Mouse (Mus musculus) heart, embryonic 14.5 days (tissue): ENCODE measurements around the gene Glra1. TPM values are rescaled to one million over a fixed set of nuclear protein-coding genes. Genes with fewer than 3 reads are reported as not detected.

ENCODE experiments used
- ATAC-seq: fragments of 200-750 bp; cut with Nextera tagmentation; 2 replicates; pipeline ENCODE4 v1.8.0; 2017; ENCODE audit warnings: low read depth, moderate TSS enrichment; ENCODE audit not compliant: insufficient number of reproducible peaks, insufficient read depth, low FRiP score
- H3K27ac ChIP-seq, 2 experiments: fragments of 200-500 bp in 1 of 2; fragments of 300-500 bp in 1 of 2; sonication (generic) in 1 of 2; replicated peaks in 1 of 2; 2 replicates each; pipeline ENCODE4 v1.5.1; 2012 to 2014; ENCODE audit warnings: low read depth in 2 of 2, low read length in 2 of 2, control low read depth in 1 of 2, mild to moderate bottlenecking in 1 of 2, mixed read lengths in 1 of 2; ENCODE audit not compliant: control insufficient read depth in 1 of 2, insufficient read depth in 1 of 2
- H3K27me3 ChIP-seq: fragments of 300-500 bp; sonication (generic); 2 replicates; pipeline ENCODE4 v1.6.1; 2014; ENCODE audit warnings: mild to moderate bottlenecking, low read length, control low read depth; ENCODE audit not compliant: control insufficient read depth, insufficient read depth
- H3K36me3 ChIP-seq: fragments of 300-500 bp; sonication (generic); 2 replicates; pipeline ENCODE4 v1.6.1; 2014; ENCODE audit warnings: mild to moderate bottlenecking, control low read depth, low read length, mixed read lengths; ENCODE audit not compliant: control insufficient read depth, insufficient read depth
- H3K4me1 ChIP-seq, 2 experiments: fragments of 200-500 bp in 1 of 2; fragments of 300-500 bp in 1 of 2; sonication (generic) in 1 of 2; 2 replicates each; pipeline ENCODE4 v1.6.1; 2012 to 2014; ENCODE audit warnings: low read length in 2 of 2, control low read depth in 1 of 2, mixed read lengths in 1 of 2; ENCODE audit not compliant: control insufficient read depth in 2 of 2, insufficient read depth in 2 of 2
- H3K4me2 ChIP-seq: fragments of 300-500 bp; sonication (generic); 2 replicates; pipeline ENCODE4 v1.6.1; 2014; ENCODE audit warnings: mild to moderate bottlenecking, low read length
- H3K4me3 ChIP-seq, 2 experiments: fragments of 200-500 bp in 1 of 2; fragments of 300-500 bp in 1 of 2; sonication (generic) in 1 of 2; 2 replicates each; pipeline ENCODE4 v1.5.1; 2012 to 2014; ENCODE audit warnings: low read length in 2 of 2, mild to moderate bottlenecking in 2 of 2, control low read depth in 1 of 2, low read depth in 1 of 2, moderate library complexity in 1 of 2; ENCODE audit not compliant: control insufficient read depth in 1 of 2, insufficient read depth in 1 of 2
- H3K9ac ChIP-seq: fragments of 300-500 bp; sonication (generic); 2 replicates; pipeline ENCODE4 v1.6.1; 2014; ENCODE audit warnings: mild to moderate bottlenecking, low read length
- H3K9me3 ChIP-seq: fragments of 300-500 bp; sonication (generic); 2 replicates; pipeline ENCODE4 v1.6.1; 2016; ENCODE audit warnings: low read length, control low read depth; ENCODE audit not compliant: control insufficient read depth
- WGBS: fragments of 180-500 bp; shearing (Covaris S2); extraction: QIAGEN DNeasy Blood & Tissue Kit; methylation state at CpG from one replicate; pipeline ENCODE4 v1.1.7; 2014; 5-methylcytosine and 5-hydroxymethylcytosine counted together
- polyA plus RNA-seq: library from polyadenylated mRNA; unstranded; fragments of >200 nt; fragmentation: Nextera tagmentation; extraction: Ambion mirVana; gene quantifications from 2 replicates; pipeline ENCODE4 v1.2.1, GENCODE M21; 2014

Glra1 gene
- polyA plus RNA-seq, 1 experiment from 2014 or later, result not detected

DNA sequence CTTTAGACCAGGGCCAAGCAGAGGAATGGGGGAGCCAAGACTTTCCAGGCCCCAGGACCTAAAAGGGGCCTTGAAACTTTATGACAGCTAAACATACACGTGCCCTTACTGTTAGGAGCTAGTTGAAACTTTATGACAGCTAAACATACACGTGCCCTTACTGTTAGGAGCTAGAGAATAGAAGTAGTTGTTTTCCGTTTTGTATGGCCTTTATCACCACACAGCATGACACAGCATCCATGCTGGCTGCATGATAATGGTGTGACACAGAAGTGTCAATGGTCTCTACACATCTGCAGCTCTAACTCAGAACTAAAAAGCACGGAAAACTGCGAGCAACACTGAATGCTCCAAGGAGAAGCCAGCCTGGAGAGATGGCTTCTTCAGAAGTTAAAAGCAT, 90.3 kb downstream of the Glra1 start:
- WGBS, result 66% methylated on average over 5 of the region's 5 CpGs
- Histone ChIP-seq H3K9ac (no peak overlapping the region), H3K4me1 (peaks cover 0 to 2% of the 10 kb centered on the region in 2 experiments; a peak in 1 of 4 replicates), H3K4me3 (no peak overlapping the region), H3K4me2 (no peak overlapping the region), H3K27ac (no peak overlapping the region), H3K9me3 (no peaks in the 10 kb centered on the region), H3K36me3 (no peaks in the 10 kb centered on the region), H3K27me3 (no peaks in the 10 kb centered on the region)
- ATAC-seq, result no peak

GRCm38 (mm10) chr11:55511374-55511773, 96.6 kb downstream of the Glra1 start:
- H3K27me3 ChIP-seq, result no peaks in the 10 kb centered on the region
- no peaks in the 10 kb centered on the region for H3K4me1 ChIP-seq
- H3K36me3 ChIP-seq, result no peaks in the 10 kb centered on the region
- ATAC-seq, result no peak
- no peak overlapping the region for H3K4me3 ChIP-seq
- 55% methylated on average over 5 of the region's 5 CpGs for WGBS
- H3K9me3 ChIP-seq, result no peaks in the 10 kb centered on the region
- H3K4me2 ChIP-seq, result no peak overlapping the region
- H3K27ac ChIP-seq, result no peak overlapping the region
- H3K9ac ChIP-seq, result no peak overlapping the region

GRCm38 (mm10) chr11:55505485-55505884, 102.5 kb downstream of the Glra1 start:
- no peak overlapping the region for H3K9ac ChIP-seq
- H3K4me1 ChIP-seq, result no peaks in the 10 kb centered on the region
- H3K4me2 ChIP-seq, result no peak overlapping the region
- H3K27ac ChIP-seq, result no peak overlapping the region
- WGBS, result 78% methylated on average over 3 of the region's 3 CpGs
- H3K27me3 ChIP-seq, result no peaks in the 10 kb centered on the region
- H3K9me3 ChIP-seq, result no peaks in the 10 kb centered on the region
- H3K4me3 ChIP-seq, result no peak overlapping the region
- H3K36me3 ChIP-seq, result peaks cover 26% of the 10 kb centered on the region
- ATAC-seq, result no peak

- peaks cover 51% of the 10 kb centered on the region for H3K36me3 ChIP-seq
- no peaks in the 10 kb centered on the region for H3K4me1 ChIP-seq
- WGBS, result 76% methylated on average over 5 of the region's 5 CpGs
- H3K9ac ChIP-seq, result no peak overlapping the region
- no peaks in the 10 kb centered on the region for H3K9me3 ChIP-seq
- H3K4me3 ChIP-seq, result no peak overlapping the region
- no peak overlapping the region for H3K4me2 ChIP-seq
- H3K27ac ChIP-seq, result no peak overlapping the region
- no peak for ATAC-seq
- H3K27me3 ChIP-seq, result no peaks in the 10 kb centered on the region
Measured at GRCm38 (mm10) chr11:55502886-55503285, 105.1 kb downstream of the Glra1 start.

DNA sequence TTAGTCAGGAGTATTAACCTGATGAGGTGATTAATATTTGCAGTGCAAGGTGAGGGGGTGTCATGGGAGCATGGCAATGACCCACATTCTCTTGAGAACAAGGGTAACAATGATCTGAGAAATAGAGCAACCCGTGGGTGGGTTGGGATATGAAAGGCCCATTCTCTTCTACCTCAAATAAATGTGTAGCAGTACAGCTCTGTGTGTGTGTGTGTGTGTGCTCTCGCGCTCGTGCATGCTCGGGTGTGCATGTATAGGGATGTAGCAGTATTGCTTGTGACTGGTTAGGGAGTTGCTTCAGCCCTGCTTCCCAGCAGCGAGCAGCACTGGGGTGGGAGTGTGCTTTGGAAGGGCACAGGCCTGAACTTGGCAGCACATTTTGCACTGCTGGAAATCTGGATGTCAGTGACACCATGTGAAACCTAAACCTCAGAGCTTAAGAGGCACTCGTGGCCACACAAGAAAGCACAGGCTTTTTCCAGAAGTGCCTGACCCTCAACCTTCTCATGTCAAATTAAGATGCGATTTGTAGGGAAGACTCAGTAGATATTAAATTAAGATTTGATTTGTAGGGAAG, 106.0 kb downstream of the Glra1 start:
- H3K4me1 ChIP-seq, result no peaks in the 10 kb centered on the region
- H3K27ac ChIP-seq, result no peak overlapping the region
- WGBS, result 79% methylated on average over 8 of the region's 8 CpGs
- H3K4me2 ChIP-seq, result no peak overlapping the region
- no peaks in the 10 kb centered on the region for H3K27me3 ChIP-seq
- H3K4me3 ChIP-seq, result no peak overlapping the region
- ATAC-seq, result no peak
- no peak overlapping the region for H3K9ac ChIP-seq
- peaks cover 59% of the 10 kb centered on the region for H3K36me3 ChIP-seq
- H3K9me3 ChIP-seq, result no peaks in the 10 kb centered on the region

GRCm38 (mm10) chr11:55497885-55498284, 110.1 kb downstream of the Glra1 start:
- Histone ChIP-seq H3K27me3 (no peaks in the 10 kb centered on the region), H3K9me3 (no peaks in the 10 kb centered on the region), H3K4me2 (no peak overlapping the region), H3K4me1 (no peaks in the 10 kb centered on the region), H3K27ac (no peak overlapping the region), H3K36me3 (peaks cover 99% of the 10 kb centered on the region), H3K9ac (no peak overlapping the region), H3K4me3 (no peak overlapping the region)
- WGBS, result 34% methylated on average over 5 of the region's 5 CpGs
- ATAC-seq, result no peak

DNA sequence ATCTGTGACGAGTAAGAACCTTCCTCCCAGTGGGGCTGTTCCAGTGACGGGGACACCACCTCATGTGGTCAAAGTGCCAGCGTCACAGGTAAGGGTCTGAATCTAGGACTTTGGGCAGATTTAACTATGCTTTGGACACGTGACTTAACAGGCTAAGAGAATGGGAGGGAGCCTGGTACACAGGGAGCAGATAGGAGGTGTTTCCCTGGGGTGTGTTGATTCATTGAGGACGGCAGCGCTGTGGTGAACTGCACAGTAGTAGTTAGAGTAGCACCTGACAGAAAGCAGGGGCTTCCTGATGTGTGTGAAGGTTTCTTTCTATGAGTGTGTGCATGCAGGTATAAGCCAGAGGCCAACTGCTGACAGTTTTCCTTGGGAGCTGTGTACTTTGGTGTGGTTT, 111.8 kb downstream of the Glra1 start:
- H3K36me3 ChIP-seq, result peaks cover 99% of the 10 kb centered on the region
- ATAC-seq, result no peak
- no peaks in the 10 kb centered on the region for H3K9me3 ChIP-seq
- H3K4me3 ChIP-seq, result no peak overlapping the region
- no peaks in the 10 kb centered on the region for H3K4me1 ChIP-seq
- no peaks in the 10 kb centered on the region for H3K27me3 ChIP-seq
- no peak overlapping the region for H3K9ac ChIP-seq
- H3K27ac ChIP-seq, result no peak overlapping the region
- no peak overlapping the region for H3K4me2 ChIP-seq
- WGBS, result 77% methylated on average over 6 of the region's 6 CpGs

DNA sequence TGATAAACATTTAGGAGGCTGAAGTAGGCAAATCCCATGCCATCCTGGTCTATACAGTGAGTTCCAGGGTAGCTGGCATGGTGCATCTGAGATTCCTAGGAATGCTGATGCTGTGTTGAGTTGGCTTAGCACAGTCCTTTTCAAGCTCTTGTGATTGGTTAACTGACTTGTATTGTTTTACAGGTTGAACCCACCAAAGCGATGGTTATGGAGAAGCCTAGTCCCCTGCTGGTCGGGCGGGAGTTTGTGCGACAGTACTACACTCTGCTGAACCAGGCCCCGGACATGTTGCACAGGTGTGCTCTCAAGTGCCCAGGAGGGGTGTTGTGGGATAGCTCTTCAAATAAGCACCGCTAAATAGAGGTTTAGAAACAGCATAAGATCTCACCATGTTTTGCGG, 122.6 kb downstream of the Glra1 start:
- no peak overlapping the region for H3K9ac ChIP-seq
- no peak overlapping the region for H3K4me3 ChIP-seq
- no peak overlapping the region for H3K27ac ChIP-seq
- peaks cover 6 to 31% of the 10 kb centered on the region in 2 experiments for H3K4me1 ChIP-seq
- H3K27me3 ChIP-seq, result no peaks in the 10 kb centered on the region
- peaks cover 89% of the 10 kb centered on the region for H3K36me3 ChIP-seq
- H3K4me2 ChIP-seq, result no peak overlapping the region
- WGBS, result 96% methylated on average over 7 of the region's 7 CpGs
- no peaks in the 10 kb centered on the region for H3K9me3 ChIP-seq
- ATAC-seq, result no peak
